Mouse (Mus musculus) ES-E14 (cell line): Measurements from ENCODE around the gene Olfr707.

Source experiments
- HCFC1 ChIP-seq: IDR thresholded peaks from 2 replicates; pipeline ENCODE4 v1.6.1; 2012; ENCODE audit warnings: low read length, inconsistent platforms, borderline replicate concordance; ENCODE audit not compliant: insufficient read depth
- MAFK ChIP-seq: IDR thresholded peaks from 2 replicates; pipeline ENCODE4 v1.6.1; 2014; ENCODE audit warnings: mild to moderate bottlenecking, low read depth, low read length, inconsistent platforms; ENCODE audit not compliant: insufficient read depth
- ZC3H11A ChIP-seq: IDR thresholded peaks from 2 replicates; pipeline ENCODE4 v1.6.1; 2012; ENCODE audit warnings: low read depth, mild to moderate bottlenecking, inconsistent platforms, low read length, borderline replicate concordance
- ZNF384 ChIP-seq: IDR thresholded peaks from 2 replicates; pipeline ENCODE4 v1.6.1; 2012; ENCODE audit warnings: low read depth, low read length, inconsistent platforms

- TF ChIP-seq MAFK, result no peak
- no peak for TF ChIP-seq HCFC1
- TF ChIP-seq ZC3H11A, result no peak
- no peak for TF ChIP-seq ZNF384
Measured at GRCm38 (mm10) chr7:106932119-106932518, 31.1 kb upstream of the Olfr707 start, which contains the start of gene Olfr709-ps1.
